Mouse (Mus musculus) liver, adult 2 months (tissue): ENCODE measurements at regions not wholly inside any gene's neighbourhood (a gene's known extent, or its start where the extent isn't known, plus 50 kb on each side); places are given as distances from the start of the nearest gene placed in this dataset.

Experiments
- CTCF ChIP-seq: fragments of 200-500 bp; IDR thresholded peaks from 2 replicates; pipeline ENCODE4 v1.5.1; 2011; ENCODE audit warnings: low read depth, low read length, control low read depth
- POLR2A ChIP-seq: fragments of 200-500 bp; IDR thresholded peaks from 2 replicates; pipeline ENCODE4 v1.6.1; 2011; ENCODE audit warnings: low read length, control low read depth; ENCODE audit not compliant: insufficient read depth; ENCODE audit errors: extremely low read depth

- TF ChIP-seq CTCF (no peak), POLR2A (no peak)
Measured at GRCm38 (mm10) chr8:115534030-115534429, 173.6 kb downstream of the Maf start.
